Mouse (Mus musculus): Measurements from ENCODE around the gene Akt2.

Akt2 gene

GRCm38 (mm10) chr7:27591266-27592216 lies at the start of gene Akt2:
Akt2 (plus strand) TSS chr7:27591552.
- peak; percentile 97 for DNase-seq

- DNase-seq, result no peak
Measured at GRCm38 (mm10) chr7:27541922-27542321, 49.4 kb upstream of the Akt2 start.

GRCm38 (mm10) chr7:27542392-27543033 lies 48.8 kb upstream of the Akt2 start:
- peak; percentile 88 to 93 for DNase-seq

GRCm38 (mm10) chr7:27543065-27543464 lies 48.3 kb upstream of the Akt2 start:
- DNase-seq, result no peak

- DNase-seq, result no peak
Measured at GRCm38 (mm10) chr7:27543851-27544250, 47.5 kb upstream of the Akt2 start.

- peak in 1 of 2 experiments; percentile 54 for DNase-seq
Measured at GRCm38 (mm10) chr7:27544675-27545370, 46.5 kb upstream of the Akt2 start.

- no peak for DNase-seq
Measured at GRCm38 (mm10) chr7:27549597-27549996, 41.8 kb upstream of the Akt2 start.

- no peak for DNase-seq
Measured at GRCm38 (mm10) chr7:27552070-27552469, 39.3 kb upstream of the Akt2 start.

GRCm38 (mm10) chr7:27552931-27553513 lies 38.3 kb upstream of the Akt2 start, which contains the start of the genes Pld3 and 2310022A10Rik:
Pld3 (minus strand) TSS chr7:27553218.
2310022A10Rik (plus strand) TSS chr7:27553233.
- DNase-seq, result peak; percentile 98

GRCm38 (mm10) chr7:27560291-27560887 lies 31.0 kb upstream of the Akt2 start:
- no peak for DNase-seq

- DNase-seq, result no peak
Measured at GRCm38 (mm10) chr7:27560978-27561377, 30.4 kb upstream of the Akt2 start.

GRCm38 (mm10) chr7:27569580-27570224 lies 21.6 kb upstream of the Akt2 start:
- DNase-seq, result peak; percentile 29 to 36

GRCm38 (mm10) chr7:27572133-27572532 lies 19.2 kb upstream of the Akt2 start:
- no peak for DNase-seq

- no peak for DNase-seq
Measured at GRCm38 (mm10) chr7:27574124-27574880, 17.1 kb upstream of the Akt2 start.

GRCm38 (mm10) chr7:27576914-27577313 lies 14.4 kb upstream of the Akt2 start:
- DNase-seq, result peak; percentile 60 to 65

GRCm38 (mm10) chr7:27577589-27577988 lies 13.8 kb upstream of the Akt2 start:
- no peak for DNase-seq

- DNase-seq, result no peak
Measured at GRCm38 (mm10) chr7:27578465-27578864, 12.9 kb upstream of the Akt2 start.

- no peak for DNase-seq
Measured at GRCm38 (mm10) chr7:27580380-27581174, 10.8 kb upstream of the Akt2 start.

- DNase-seq, result no peak
Measured at GRCm38 (mm10) chr7:27586861-27587260, 4.5 kb upstream of the Akt2 start.

- DNase-seq, result peak in 1 of 2 experiments; percentile 31
Measured at GRCm38 (mm10) chr7:27587741-27588140, 3.6 kb upstream of the Akt2 start.
